Mouse (Mus musculus) stomach, postnatal 0 days (tissue): ENCODE measurements around the gene Fbxw5.

Experiments
- CTCF ChIP-seq: IDR thresholded peaks from 2 replicates; pipeline ENCODE4 v1.5.1; 2016; ENCODE audit warnings: antibody characterized with exemption, low read depth, mild to moderate bottlenecking, moderate library complexity
- EP300 ChIP-seq: optimal IDR thresholded peaks from 2 replicates; pipeline ENCODE3; 2016; ENCODE audit warnings: antibody characterized with exemption

DNA sequence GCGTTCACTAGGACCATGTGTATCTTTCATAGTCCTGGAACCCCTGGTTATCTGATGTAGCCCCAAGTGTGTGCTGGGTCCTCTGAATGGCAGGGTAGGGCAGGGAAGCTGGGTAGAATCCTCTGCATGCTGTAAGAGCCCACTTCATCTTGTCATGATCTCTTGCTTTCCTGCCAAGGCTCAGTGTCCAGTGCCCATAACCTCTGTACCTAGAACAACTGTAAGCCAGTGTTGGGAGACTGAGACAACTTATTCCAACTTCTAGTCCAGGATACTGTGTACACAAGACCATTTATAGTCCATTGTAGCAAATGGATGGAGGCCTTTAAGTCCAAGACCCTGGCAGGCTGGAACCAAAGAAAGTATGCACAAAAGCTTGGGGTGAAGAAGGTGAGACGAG is 35.3 kb upstream of the Fbxw5 start:
- TF ChIP-seq CTCF (no peak), EP300 (no peak)
